23 mouse cellular contexts compared by ENCODE assay signal in genomic region chr13:48171994-48172393, GRCm38 (mm10).
DNase-seq lines count a peak whose midpoint lies in the region; ATAC-seq and TF ChIP-seq lines count a peak whose summit lies in the region.
"Had no signal": no experiment of that assay in that cellular context is flagged by ENCODE, and none has a peak within 500 bp of the region (broad histone marks: within the 10 kb centered on the region; RNA-seq: fewer than 3 reads in every experiment).

No protein-coding gene starts in this region.

- no peak overlapping the region for H3K4me3 ChIP-seq in kidney, postnatal 0 days (replicated peaks; ENCODE audit: low read depth, low read length)
- H3K4me3 ChIP-seq in forebrain, embryonic 13.5 days: no peak overlapping the region
- no peak overlapping the region for H3K4me3 ChIP-seq in midbrain, embryonic 13.5 days (replicated peaks)
- H3K4me3 ChIP-seq: limb, embryonic 12.5 days; liver, embryonic 13.5 days; neural tube, embryonic 12.5 days had no signal

- no peaks in the 10 kb centered on the region for H3K9me3 ChIP-seq in kidney, postnatal 0 days (replicated peaks; ENCODE audit: low read length)
- no peaks in the 10 kb centered on the region for H3K9me3 ChIP-seq in forebrain, embryonic 13.5 days (replicated peaks)
- 0 out of 2 replicates have a peak, but pooled peaks cover 3% of the 10 kb centered on the region for H3K9me3 ChIP-seq in midbrain, embryonic 13.5 days
- H3K9me3 ChIP-seq: limb, embryonic 12.5 days; liver, embryonic 13.5 days; neural tube, embryonic 12.5 days had no signal

- H3K4me1 ChIP-seq in kidney, postnatal 0 days (replicated peaks; ENCODE audit: insufficient read depth, low read length): no peaks in the 10 kb centered on the region
- H3K4me1 ChIP-seq in forebrain, embryonic 13.5 days: peaks cover 44% of the 10 kb centered on the region
- peaks cover 31% of the 10 kb centered on the region for H3K4me1 ChIP-seq in midbrain, embryonic 13.5 days (replicated peaks)
- H3K4me1 ChIP-seq: liver, embryonic 13.5 days had no signal

- WGBS in kidney, postnatal 0 days: 52% methylated on average over 3 of the region's 3 CpGs
- 3% methylated on average over 3 of the region's 3 CpGs for WGBS in forebrain, embryonic 13.5 days
- 19% methylated on average over 3 of the region's 3 CpGs for WGBS in midbrain, embryonic 13.5 days

- H3K9ac ChIP-seq in kidney, postnatal 0 days (ENCODE audit: low read depth, low read length): no peak overlapping the region
- 0 out of 2 replicates have a peak overlapping the region, but pooled peaks have one; percentile 21 for H3K9ac ChIP-seq in forebrain, embryonic 13.5 days
- H3K9ac ChIP-seq in midbrain, embryonic 13.5 days (replicated peaks): no peak overlapping the region; the same call in 1 of the 2 replicates
- H3K9ac ChIP-seq: limb, embryonic 12.5 days; liver, embryonic 13.5 days; lung, embryonic 14.5 days; neural tube, embryonic 12.5 days had no signal

- DNase-seq in kidney, postnatal 0 days (ENCODE audit: low spot score): peak; percentile 19
- DNase-seq in kidney, postnatal 14 days: no peak
- DNase-seq in brain, embryonic 14.5 days (ENCODE audit: low read depth): peak; percentile 84
- DNase-seq in layer of hippocampus, adult 9-11 months: no peak
- no peak for DNase-seq in layer of hippocampus, adult 9-10 months (ENCODE audit: low spot score)
- DNase-seq: adrenal gland, postnatal 14 days; cerebellum, adult 18-20 months; cerebellum, postnatal 25 days; heart, postnatal 10 days; kidney, adult 18-20 months; kidney, postnatal 36 days; liver, embryonic 13.5 days; lung, embryonic 14.5 days; lung, postnatal 4 days; right cerebral cortex, postnatal 25 days; thymus, adult 18-20 months had no signal

- no peak for ATAC-seq in kidney, postnatal 0 days (replicated peaks; ENCODE audit: low FRiP score, low read depth)
- peak; percentile 52 for ATAC-seq in forebrain, embryonic 13.5 days
- ATAC-seq in midbrain, embryonic 13.5 days: peak; percentile 56
- ATAC-seq in cerebellum, adult (ENCODE audit: insufficient number of reproducible peaks, low FRiP score, low TSS enrichment): no peak
- ATAC-seq: Patski had no signal

- TF ChIP-seq CTCF in kidney, postnatal 0 days (IDR thresholded peaks at IDR 0.05; ENCODE audit: low read depth): no peak
- TF ChIP-seq CTCF in brain, embryonic 14.5 days (IDR thresholded peaks at IDR 0.05; ENCODE audit: borderline replicate concordance, extremely low read depth, insufficient read depth, insufficient read length): no peak

- no peaks in the 10 kb centered on the region for H3K36me3 ChIP-seq in kidney, postnatal 0 days (ENCODE audit: insufficient read depth, low read length)
- H3K36me3 ChIP-seq in forebrain, embryonic 13.5 days (ENCODE audit: poor library complexity, severe bottlenecking): no peaks in the 10 kb centered on the region
- no peaks in the 10 kb centered on the region for H3K36me3 ChIP-seq in midbrain, embryonic 13.5 days
- H3K36me3 ChIP-seq: limb, embryonic 12.5 days; liver, embryonic 13.5 days; neural tube, embryonic 12.5 days had no signal

- H3K27ac ChIP-seq in kidney, postnatal 0 days: no peak overlapping the region
- peak overlapping the region; percentile 87 for H3K27ac ChIP-seq in forebrain, embryonic 13.5 days
- peak overlapping the region; percentile 68 for H3K27ac ChIP-seq in midbrain, embryonic 13.5 days
- H3K27ac ChIP-seq: limb, embryonic 12.5 days; liver, embryonic 13.5 days; neural tube, embryonic 12.5 days had no signal

- TF ChIP-seq POLR2A in brain, embryonic 14.5 days (IDR thresholded peaks at IDR 0.05; ENCODE audit: borderline replicate concordance, extremely low read depth, insufficient read depth, insufficient read length, poor library complexity, severe bottlenecking): no peak

- H3K4me2 ChIP-seq in kidney, postnatal 0 days (ENCODE audit: low read length): no peak overlapping the region
- H3K4me2 ChIP-seq in forebrain, embryonic 13.5 days: peak overlapping the region; percentile 44
- peak overlapping the region; percentile 33 for H3K4me2 ChIP-seq in midbrain, embryonic 13.5 days (replicated peaks)
- H3K4me2 ChIP-seq: heart, embryonic 11.5 days; limb, embryonic 12.5 days; liver, embryonic 13.5 days; lung, embryonic 14.5 days had no signal

- H3K27me3 ChIP-seq in kidney, postnatal 0 days (ENCODE audit: insufficient read depth, low read length): no peaks in the 10 kb centered on the region
- no peaks in the 10 kb centered on the region for H3K27me3 ChIP-seq in forebrain, embryonic 13.5 days
- no peaks in the 10 kb centered on the region for H3K27me3 ChIP-seq in midbrain, embryonic 13.5 days
- H3K27me3 ChIP-seq: limb, embryonic 12.5 days; liver, embryonic 13.5 days; neural tube, embryonic 12.5 days; Patski had no signal

Comparison
In these comparisons a context has a peak if more than half of its experiments do, and no peak if none do; other contexts are left out.
1. DNase-seq: peak in kidney, postnatal 0 days (single experiment) and brain, embryonic 14.5 days (single experiment); none in kidney, postnatal 14 days (single experiment), layer of hippocampus, adult 9-11 months (single experiment) and layer of hippocampus, adult 9-10 months (single experiment).
2. ATAC-seq: peak in forebrain, embryonic 13.5 days (single experiment) and midbrain, embryonic 13.5 days (single experiment); none in kidney, postnatal 0 days (single experiment) and cerebellum, adult (single experiment).